Mouse (Mus musculus) ovary, postnatal 36 days (tissue): ENCODE data around the gene Dlst.
A peak's percentile ranks its signal among the peaks of the same experiment; 100 is the strongest.

ENCODE experiments used
- DNase-seq: peaks from one replicate; pipeline ENCODE4 v3.0.0; 2022; ENCODE audit warnings: low spot score, mixed read lengths

The Dlst gene

DNA sequence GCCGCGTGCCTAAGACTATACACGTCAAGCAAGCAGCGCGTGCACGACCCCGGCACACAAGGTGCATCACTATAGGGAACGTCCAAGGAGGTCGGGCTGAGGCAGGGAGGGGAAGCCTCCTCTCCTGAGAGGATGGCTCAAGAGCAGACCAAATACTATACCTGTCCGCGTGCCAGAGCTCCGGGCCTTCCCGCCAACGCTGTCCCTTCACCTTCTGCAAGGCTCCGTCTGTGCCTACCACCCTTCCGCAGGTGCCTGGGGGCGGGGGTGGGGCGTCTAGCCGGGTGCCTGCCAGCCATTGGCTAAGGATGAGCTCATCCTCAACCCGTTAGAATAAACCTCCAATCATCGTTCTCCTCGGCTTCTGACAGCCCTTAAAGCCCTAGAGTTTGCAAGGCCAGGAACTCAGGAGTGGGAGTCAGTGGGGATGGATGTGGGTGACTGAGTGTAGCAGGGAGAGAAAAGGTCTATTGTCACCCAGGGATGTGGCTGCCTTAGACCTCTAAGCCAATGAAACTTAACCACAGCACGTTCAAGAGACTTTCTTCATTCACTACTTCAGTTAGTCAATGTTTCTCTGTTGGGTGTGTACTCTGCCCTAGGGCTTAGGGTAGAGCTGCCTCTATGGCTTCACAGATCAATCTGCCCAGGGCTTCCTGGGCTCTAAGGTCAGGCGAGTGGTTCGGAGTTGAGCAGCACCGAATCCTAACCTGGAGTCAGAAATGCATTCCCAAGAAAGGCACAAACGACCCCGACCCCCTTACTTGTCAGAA lies 40.6 kb downstream of the Dlst start, which contains the start of gene Rps6kl1:
Gene Rps6kl1 (minus strand): TSS at position 263 of the 773 bp plus-strand sequence.
- DNase-seq, result no peak

DNA sequence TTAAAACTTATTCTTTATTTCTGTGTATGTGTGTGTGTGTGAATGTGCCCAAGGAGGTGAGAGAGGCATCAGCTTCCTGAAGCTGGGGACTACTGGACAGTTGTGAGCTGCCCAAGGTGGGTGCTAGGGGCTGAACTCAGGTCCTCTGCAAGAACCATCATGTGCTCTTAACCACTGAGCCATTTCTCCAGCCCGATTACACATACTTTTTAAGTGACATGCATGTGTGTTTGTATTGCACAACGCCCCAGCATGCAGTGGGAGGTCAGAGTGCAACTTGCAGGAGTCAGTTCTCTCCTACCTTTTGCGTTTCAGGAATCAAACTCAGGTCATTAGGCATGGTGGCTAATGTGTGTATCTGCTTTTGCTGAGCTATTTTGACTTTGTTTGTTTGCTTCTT lies 42.4 kb downstream of the Dlst start:
- no peak for DNase-seq

DNA sequence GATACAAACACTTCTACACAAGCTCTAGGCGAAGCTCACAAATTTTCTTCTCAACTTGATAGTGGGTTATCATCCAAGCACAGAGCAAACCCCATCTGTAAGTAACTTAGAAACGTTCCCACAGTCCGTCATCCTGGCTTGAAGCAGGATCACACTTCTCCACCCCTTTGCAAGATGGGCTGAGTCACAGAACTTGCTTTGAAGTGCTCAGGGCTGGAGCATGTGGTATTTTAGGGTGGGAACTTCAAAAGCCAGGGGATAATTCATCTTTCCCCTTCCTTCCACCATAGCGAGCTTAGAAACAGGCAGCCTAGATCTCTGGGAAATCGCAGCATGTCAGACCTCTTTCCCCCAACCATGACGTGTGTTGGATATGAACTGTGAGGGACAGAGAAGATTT lies 45.7 kb downstream of the Dlst start:
- DNase-seq, result no peak

DNA sequence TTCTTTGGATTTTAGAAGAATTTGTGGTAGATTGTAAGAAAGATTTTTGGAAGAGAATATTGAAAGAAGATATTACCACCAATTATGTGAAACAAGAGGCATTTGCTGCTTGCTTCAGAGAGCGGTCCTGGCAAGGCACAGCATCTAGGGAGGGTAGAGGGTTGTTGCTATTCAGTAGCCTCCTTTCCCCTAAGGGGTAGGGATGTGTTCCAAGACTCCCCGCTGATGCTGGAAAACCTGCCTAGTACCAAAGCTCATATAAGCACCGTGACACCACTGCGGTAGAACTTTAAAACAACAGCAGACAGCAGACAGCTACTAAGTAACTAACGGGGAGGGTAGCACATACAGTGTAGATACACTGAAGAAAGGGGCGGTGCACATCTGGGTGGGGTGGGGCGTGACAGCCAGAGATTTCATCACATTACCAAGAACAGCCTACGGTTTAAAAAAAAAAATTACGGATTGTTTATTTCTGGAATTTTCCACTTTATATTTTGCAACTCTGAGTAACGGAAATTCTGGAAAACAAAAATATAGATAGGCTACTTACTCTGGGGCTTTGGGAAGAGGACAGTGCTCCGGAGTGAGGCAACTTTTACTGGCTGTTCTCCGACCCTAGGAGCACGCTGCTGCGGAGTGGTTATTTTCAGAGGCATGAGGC lies 47.3 kb downstream of the Dlst start:
- DNase-seq, result no peak

DNA sequence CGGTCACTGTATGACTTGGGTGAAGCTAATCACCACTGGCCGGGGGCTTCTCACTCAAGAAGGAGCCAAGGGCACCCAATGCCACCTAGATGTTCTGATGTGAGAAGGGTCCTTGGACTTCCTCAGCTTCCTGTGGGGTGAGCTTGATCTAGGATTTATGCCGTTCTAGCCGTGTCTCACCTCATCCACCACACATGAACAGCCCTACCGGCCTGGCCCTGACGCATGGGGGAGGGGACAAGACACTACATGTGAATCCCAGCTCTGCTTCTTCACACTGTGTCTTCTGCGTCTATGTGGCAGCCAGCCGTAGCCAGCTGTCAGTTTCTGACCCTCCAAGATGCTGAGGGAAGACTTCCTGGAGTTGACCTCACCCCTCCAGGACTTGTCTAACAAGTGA lies 48.2 kb downstream of the Dlst start:
- no peak for DNase-seq

DNA sequence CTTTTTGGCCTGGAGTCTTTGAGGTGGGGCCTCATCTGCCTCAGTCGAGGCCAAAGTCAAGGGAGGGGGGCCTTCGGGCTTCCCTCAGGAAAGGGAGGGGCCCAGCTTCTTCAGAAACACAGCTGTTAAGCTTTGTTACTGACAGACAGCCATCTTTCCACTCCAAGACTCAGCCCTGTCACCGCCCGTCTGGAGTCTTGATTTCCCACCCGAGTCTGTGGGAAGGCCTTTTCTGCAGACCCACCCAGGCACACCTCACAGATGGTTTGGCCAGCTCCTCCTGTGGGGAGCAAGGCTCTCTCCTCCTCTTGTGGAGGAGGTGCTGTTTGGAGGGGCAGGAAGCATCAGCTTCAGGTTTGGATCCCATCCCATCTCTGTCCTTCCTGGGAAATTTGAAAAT lies 49.0 kb downstream of the Dlst start:
- DNase-seq, result no peak

DNA sequence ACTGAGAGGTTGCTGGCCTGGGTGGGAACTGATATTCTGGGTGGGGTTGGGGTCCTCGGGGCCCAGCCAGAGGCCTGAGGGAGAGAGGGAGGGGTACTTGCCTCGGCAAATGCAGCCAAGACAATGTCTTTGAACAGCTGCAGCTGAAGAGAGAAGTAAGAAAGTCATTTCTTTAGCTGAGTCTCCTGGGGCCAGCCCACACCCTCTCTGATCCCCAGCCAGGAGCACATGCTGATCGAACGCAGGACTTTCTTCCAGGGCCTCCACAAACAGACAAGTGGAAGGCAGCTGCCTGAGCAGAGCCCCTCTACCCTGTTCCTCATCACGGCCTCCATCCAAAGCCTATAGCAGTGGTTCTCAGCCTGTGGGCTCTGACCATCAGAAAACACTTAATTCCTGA lies 54.4 kb downstream of the Dlst start:
- DNase-seq, result no peak

DNA sequence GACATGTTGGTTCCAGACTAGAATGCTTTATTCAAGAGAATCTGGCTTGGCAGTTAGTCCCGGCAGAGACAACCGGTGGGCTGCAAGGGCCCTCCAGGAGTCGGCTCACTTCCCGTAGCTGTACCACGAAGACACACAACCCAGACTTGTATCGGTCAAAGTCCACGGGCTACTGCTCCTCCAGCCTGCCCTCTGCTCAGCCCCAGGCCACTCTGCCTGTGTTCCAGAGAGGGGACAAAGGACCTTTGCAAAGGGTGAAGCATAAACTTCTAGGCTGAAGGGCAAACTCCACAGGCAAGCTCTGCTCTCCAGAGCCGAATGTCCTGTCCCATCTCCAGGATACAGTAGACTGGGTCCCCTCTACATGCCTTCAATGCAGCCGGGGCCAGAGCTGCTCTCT lies 56.0 kb downstream of the Dlst start:
- no peak for DNase-seq

DNA sequence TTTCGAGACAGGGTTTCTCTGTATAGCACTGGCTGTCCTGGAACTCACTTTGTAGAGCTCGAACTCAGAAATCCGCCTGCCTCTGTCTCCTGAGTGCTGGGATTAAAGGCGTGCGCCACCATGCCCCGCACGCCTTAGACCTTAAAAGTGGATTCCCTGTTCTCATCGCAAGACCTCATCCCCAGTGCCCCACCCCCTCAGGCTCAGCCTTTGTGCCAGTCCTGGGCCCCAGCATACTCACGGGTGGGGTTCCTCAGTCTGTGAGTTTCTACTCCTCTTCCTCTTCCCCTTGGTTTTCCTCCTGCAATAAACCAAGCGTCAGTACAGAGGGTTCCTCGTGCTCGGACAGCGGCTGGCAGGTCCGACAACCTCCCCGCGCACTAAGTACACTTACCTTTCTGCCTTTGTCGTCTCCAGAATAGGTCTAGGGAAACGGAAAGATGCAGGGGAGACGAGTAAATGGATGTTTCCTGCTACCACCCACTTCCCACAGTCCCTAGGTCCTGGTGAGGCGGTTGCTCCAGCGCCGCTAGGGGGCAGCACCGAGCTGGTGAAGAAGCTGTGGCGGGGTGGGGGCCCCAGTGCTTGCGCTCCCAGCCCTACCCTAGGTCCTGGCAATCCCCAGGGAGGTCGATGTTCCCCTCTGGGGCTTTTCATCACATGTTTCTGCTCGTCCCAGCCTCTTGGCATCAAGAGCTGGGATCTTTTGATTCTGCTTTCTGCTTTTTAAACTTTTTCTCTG lies 58.7 kb downstream of the Dlst start:
- peak; percentile 81 for DNase-seq

DNA sequence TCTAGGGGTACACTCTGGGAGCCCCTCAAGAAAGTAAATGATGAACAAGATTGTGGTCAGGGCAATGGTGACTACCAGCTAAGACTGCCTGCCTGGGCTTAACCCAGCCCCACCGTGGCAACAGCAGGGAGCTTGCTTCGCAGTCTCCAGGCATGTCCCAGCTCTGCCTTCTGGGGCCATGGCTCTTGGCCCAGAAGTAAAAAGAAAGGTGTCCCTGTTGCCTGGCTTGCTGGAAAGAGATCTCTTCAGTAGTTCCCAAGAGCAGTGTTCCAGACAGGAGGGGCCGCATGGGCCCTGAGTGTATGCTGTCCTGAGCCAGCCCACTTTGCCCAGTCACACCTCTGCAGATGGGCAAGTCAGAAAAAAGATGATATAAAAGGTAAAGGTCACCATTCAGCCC lies 59.2 kb downstream of the Dlst start:
- DNase-seq, result no peak

DNA sequence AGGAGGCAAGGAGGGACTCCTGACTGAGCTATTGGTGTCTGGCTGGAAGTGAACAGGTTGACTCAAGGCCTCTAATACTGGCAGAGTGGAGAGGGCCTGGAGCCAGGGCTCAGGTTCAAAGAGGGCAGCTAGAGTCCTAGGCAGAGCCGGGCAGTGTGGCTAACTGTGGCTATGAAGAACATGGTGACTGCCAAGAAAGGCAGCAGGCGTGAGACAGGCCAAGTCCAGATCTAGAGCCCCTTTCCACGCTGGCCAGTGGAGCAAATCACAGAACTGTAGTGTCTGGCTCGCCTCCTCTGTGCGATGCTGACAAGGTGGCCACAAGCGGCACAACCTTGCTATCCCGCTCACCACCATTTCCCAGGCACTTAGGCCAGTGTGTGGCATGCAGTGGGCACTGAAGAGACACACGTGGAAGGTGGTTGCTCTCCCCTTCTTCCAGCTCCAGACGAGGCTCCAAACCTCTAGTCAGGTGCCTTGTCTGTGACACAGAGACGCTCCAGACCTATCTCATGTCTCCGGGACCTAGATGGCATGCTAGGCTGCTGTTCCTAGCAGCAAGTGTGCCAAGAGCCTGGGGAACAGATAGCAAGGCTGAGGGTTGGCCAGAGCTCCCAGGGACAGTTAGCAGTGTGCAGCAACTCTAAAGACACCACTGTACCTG lies 59.8 kb downstream of the Dlst start:
- no peak for DNase-seq

DNA sequence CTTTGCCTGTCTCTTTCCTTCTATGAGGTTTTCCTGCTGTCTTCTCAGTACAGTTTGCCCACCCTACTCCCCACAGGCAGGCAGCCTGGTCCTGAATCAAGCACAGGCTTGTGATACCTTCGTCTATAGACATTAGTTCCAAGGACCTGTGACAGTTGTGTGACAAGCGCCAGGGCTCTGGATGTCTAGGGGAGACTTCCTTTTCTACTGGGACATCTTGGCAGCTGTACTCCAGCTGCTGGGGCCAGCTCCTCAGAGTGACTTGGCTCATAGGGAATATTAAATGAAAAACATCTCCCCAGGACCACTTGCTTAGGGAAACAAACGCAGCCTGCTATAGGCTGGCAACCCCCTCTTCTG lies 60.3 kb downstream of the Dlst start:
- no peak for DNase-seq

DNA sequence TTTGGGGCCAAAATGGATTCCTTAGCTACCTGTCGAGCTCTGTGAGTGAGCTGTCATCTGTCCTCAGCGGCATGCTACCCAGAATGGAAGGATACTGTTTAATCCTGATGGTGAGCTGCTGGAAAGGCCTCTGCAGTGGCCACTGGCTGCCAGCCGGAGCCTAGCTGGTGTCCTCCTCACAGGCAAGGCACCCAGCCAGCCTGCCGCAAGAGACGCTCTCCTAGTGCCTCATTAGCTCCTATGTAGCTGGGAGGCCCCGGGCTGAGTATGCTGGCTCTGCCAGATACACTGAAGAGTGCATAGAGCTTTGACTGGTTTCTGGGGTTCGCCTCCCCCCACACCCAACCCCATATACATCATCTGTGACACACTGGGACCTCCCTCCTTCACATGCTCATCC lies 63.4 kb downstream of the Dlst start:
- DNase-seq, result no peak

DNA sequence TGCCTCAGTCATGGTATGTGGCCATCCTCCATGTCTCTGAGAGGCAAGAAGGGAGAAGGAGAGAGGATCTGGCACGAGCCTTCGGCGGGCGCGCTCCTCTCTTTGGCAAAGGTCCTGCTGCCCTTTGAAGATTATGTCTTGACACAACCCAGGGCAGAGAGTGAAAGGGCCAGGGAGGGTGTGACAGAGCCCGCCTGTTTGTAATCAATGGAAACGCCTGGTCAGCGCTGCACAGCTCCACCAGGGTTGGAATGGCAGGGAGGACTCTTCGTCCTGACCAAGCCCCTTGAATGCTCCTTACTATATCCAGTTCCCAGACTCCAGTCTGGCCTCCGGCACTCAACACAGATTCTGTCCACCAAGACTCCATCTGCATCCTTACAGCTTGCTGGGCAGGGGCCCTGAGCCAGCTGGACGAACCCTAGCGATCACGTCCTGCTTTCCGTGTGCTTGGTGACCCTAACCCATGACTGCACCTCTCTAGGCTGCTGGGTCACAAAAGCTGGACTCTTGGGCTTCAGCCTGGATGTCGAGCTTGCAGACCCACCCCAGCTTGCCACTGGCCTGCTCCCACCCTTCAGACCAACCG lies 64.5 kb downstream of the Dlst start:
- no peak for DNase-seq

DNA sequence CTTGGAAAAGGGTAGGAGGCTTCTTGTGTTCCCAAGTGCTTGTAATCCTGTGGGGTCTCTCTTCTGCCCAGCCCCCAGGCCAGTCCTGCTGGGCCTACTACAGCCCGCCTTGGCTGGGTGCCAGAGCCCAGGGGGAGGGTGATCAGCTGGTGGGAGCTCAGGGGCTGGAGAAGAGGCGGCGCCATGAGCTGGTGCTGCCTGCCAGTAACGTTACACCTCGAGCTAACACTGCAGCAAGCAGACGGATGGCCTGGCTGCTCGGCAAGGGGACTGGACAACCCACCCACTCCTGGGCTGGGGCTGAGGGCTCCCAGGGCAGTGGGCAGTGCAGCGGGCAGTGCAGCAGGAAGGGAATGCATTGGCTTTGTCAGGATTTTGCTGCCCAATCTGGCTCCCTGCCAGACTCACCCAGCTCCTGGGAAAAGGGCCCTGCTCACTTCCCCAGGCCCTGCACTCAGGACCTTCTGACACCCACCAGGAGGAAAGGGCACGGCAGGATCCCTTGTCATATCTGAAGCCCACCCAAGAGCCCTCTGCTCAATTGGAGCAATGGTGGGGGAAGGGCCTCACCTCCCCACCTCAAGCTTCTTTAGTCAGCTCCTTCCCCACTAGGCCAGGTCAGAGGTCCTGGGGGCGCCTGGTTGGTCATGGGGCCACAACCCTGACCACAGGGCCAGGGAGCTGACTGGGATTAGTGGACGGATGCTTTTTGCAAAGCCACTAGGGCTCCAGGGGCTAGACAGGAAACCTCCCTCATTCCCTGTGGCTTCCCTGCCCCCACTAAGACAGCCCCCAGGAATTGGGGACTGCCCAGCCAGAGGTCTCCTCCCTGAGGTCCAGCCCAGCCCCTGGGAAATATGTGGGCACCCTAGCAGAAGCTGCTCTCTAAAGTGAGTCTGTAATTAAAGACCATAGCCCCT lies 65.6 kb downstream of the Dlst start:
- DNase-seq, result no peak

DNA sequence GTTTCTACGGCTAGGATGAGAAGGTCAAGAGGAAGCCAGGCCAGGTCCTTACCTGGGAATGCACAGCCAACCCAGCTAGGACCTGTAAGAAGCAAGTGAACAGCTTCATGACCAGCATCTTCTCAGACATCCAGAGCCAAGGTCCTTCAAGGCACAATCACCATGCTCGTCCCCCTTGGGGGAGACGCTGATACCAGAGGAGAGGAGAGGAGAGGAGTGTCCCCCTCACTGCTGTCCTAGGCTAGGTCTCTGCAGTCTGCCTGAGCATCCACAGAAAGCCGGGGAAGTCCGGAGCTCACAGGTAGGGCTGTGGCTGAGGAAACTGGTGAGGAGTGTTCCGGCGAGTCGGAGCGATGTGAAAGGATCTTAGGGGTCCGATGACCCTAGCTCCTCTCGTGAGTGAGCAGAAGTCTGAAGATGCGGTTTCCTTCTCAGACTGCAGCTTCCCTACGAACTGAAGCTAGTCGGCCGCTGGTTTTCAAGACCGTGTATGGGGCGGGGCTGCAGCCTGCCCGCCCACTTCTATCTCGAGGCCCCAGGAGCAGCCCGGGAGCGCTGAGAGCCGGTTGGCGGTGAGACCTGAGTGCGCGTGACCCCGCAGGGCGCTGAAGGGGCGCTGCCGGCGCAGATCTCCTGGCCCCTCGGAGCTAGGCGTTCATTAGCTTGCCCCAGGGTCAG lies 66.4 kb downstream of the Dlst start:
- DNase-seq, result peak; percentile 49

DNA sequence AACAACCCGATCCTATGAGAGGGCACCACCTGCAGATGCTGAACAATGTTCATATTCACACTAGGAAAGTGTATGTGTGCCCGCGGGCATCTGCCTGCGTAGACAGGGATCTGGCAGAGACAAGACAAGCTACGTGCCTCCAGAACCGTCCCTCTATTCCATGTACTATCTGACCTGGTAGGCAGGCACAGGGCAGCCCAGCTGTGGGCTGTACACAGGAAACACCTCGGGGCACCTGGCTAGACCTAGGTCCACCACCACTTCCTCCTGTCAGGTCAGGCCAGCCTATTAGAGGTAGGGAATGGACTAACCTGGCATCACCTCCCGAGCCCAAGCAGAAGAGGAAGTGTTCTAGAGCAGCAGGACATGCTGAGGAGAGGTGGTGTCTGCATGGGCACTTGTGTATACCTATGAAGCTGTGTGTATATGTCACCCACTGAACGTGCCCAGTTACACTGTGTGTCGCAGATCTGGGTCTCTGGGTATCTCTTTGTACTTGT lies 67.2 kb downstream of the Dlst start, which contains the start of gene Pgf:
Gene Pgf (minus strand): TSS at position 51 of the 500 bp plus-strand sequence.
- no peak for DNase-seq

DNA sequence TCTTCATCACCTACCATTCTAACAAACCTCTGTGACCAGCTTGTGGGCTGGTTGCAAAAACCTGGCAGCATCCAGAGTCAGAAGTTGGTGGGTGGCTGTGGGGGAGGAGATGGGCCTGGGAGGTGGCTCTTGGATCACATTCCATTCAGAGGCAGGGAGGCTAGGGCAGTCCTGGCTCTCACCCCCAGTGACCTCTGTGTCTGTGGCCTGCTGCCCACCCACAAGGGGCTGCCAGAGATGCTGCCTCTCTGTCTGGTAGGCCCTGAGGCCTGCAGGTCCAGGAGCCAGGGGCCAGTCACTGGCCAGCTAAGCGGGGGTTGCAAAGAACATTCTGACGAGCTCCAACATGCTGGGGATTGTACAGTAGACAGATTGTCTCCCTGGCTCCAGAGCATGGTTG lies 67.7 kb downstream of the Dlst start:
- DNase-seq, result no peak

DNA sequence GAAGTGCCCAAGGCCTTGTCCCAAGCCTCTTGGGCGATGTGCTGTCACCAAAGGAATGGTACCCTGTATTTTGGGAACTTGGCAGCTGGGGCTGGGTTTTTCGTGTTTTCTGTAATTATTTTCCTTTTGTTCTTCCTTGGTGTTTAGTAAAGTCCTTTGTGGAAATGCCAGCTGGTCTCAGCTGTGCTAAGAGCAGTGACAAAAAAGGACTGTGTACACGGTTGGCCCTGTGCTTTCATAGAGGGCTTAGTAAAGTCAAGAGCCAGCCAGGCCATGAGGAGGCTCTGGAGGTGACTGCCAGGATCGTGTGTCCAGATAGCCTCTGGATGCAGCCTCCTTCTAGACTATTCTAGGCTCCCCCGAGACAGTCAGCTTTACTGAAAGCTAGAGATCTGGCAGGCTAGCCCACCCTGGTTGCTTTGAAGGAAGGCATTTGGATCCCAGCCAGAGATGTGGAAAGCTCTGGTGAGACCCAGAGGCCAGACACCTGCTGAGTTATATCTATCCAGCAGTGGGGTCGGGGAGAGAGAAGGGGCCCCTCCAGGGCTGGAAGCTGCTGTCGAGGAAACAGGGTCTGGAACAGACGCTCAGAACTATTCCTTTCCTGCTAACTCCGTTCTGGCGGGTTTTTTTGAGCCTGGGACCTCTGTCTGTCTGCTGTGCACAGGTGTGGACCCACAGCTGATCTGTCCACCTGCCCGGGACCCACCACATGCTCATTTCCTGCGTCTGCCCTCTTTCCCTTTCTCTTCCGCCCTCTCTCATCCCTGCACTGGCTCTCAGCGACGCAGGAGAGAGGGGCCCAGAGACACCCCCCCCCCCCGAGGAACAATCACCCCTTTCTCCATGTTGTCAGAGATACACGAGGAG lies 71.1 kb downstream of the Dlst start:
- no peak for DNase-seq

DNA sequence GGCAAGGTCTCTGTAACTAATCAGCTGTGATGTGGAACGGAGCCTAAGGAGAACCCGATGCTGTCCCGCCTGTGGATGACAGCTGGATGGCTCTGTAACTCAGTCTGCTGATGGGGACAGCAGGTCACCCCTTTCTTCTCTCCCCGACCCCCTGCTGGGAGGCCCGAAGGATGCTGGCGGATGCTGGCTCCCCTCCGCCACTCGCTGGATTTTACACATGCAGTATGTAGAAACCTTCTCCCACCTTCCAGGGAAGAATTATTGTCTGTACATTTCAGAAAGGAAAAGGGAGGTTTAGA lies 71.7 kb downstream of the Dlst start:
- no peak for DNase-seq
